Mouse (Mus musculus): ENCODE measurements around the gene Acsm3. TPM values are rescaled to one million over a fixed set of nuclear protein-coding genes. Genes with fewer than 3 reads are reported as not detected.
"Not testable (repeated sequence)": the region's sequence is repeated elsewhere in the genome, so short reads cannot be mapped to it uniquely, and the experiment has no call there.

Gene Acsm3
- 0.12 and 0.33 TPM in 2 replicates for polyA plus RNA-seq (2016; fragmentation: Nextera tagmentation; extraction: Ambion mirVana)

- Histone ChIP-seq H3K27me3 (ENCODE audit: insufficient read depth, poor library complexity, severe bottlenecking) (no peaks in the 10 kb centered on the region), H3K9me3 (no peaks in the 10 kb centered on the region), H3K27ac (no peak within 1 kb of the TSS), H3K4me3 (no peak within 1 kb of the TSS), H3K4me1 (no peaks in the 10 kb centered on the region), H3K36me3 (no peaks in the 10 kb centered on the region)
- WGBS = 65% methylated on average over 11 of the region's 11 CpGs
- DNase-seq (ENCODE audit: low spot score) = no peak
Observed at GRCm38 (mm10) chr7:119760527-119760951, at the start of gene Acsm3. Acsm3 (plus strand) TSS chr7:119760923.

- H3K36me3 ChIP-seq = peaks cover 42% of the 10 kb centered on the region
- no peaks in the 10 kb centered on the region for H3K9me3 ChIP-seq
- no peak overlapping the region for H3K4me3 ChIP-seq
- H3K27me3 ChIP-seq (ENCODE audit: insufficient read depth, poor library complexity, severe bottlenecking) = no peaks in the 10 kb centered on the region
- H3K27ac ChIP-seq = no peak overlapping the region
- no peaks in the 10 kb centered on the region for H3K4me1 ChIP-seq
- no peak for DNase-seq (ENCODE audit: low spot score)
- 84% methylated on average over 7 of the region's 7 CpGs for WGBS
Observed at GRCm38 (mm10) chr7:119714111-119714510, 46.6 kb upstream of the Acsm3 start.

GRCm38 (mm10) chr7:119720253-119720946, 40.3 kb upstream of the Acsm3 start, which contains the start of gene Thumpd1:
Thumpd1 (minus strand) TSS chr7:119720798.
- under 1% methylated on average over 60 of the region's 60 CpGs for WGBS
- Histone ChIP-seq H3K9me3 (no peaks in the 10 kb centered on the region), H3K4me1 (peaks cover 4% of the 10 kb centered on the region; the same call in 1 of the 2 replicates), H3K4me3 (peak within 1 kb of the TSS; percentile 91), H3K27me3 (ENCODE audit: insufficient read depth, poor library complexity, severe bottlenecking) (no peaks in the 10 kb centered on the region), H3K36me3 (peaks cover 38% of the 10 kb centered on the region), H3K27ac (peak within 1 kb of the TSS; percentile 96)
- DNase-seq (ENCODE audit: low spot score) = peak; percentile 95

- DNase-seq (ENCODE audit: low spot score) = no peak
- Histone ChIP-seq H3K27me3 (ENCODE audit: insufficient read depth, poor library complexity, severe bottlenecking) (no peaks in the 10 kb centered on the region), H3K27ac (peak overlapping the region; percentile 96), H3K9me3 (no peaks in the 10 kb centered on the region), H3K4me3 (peak overlapping the region; percentile 91), H3K36me3 (peaks cover 33% of the 10 kb centered on the region), H3K4me1 (peaks cover 4% of the 10 kb centered on the region; the same call in 1 of the 2 replicates)
- 18% methylated on average over 8 of the region's 8 CpGs for WGBS
Observed at GRCm38 (mm10) chr7:119720947-119721310, 39.8 kb upstream of the Acsm3 start.

GRCm38 (mm10) chr7:119727621-119728020, 33.1 kb upstream of the Acsm3 start:
- H3K36me3 ChIP-seq = no peaks in the 10 kb centered on the region
- no peak for DNase-seq (ENCODE audit: low spot score)
- H3K4me1 ChIP-seq = no peaks in the 10 kb centered on the region
- H3K27ac ChIP-seq = no peak overlapping the region
- no peaks in the 10 kb centered on the region; the same call in 1 of the 2 replicates for H3K9me3 ChIP-seq
- WGBS = 91% methylated on average over 2 of the region's 2 CpGs
- no peaks in the 10 kb centered on the region for H3K27me3 ChIP-seq (ENCODE audit: insufficient read depth, poor library complexity, severe bottlenecking)
- H3K4me3 ChIP-seq = no peak overlapping the region

- 72% methylated on average over 4 of the region's 4 CpGs for WGBS
- not testable (repeated sequence) for DNase-seq (ENCODE audit: low spot score); H3K4me3 ChIP-seq
Observed at GRCm38 (mm10) chr7:119731262-119731661, 29.5 kb upstream of the Acsm3 start.

GRCm38 (mm10) chr7:119738877-119739276, 21.8 kb upstream of the Acsm3 start:
- H3K9me3 ChIP-seq = no peaks in the 10 kb centered on the region
- H3K36me3 ChIP-seq = no peaks in the 10 kb centered on the region
- no peak overlapping the region for H3K27ac ChIP-seq
- peaks cover under 1% of the 10 kb centered on the region; the same call in 1 of the 2 replicates for H3K27me3 ChIP-seq (ENCODE audit: insufficient read depth, poor library complexity, severe bottlenecking)
- no peaks in the 10 kb centered on the region for H3K4me1 ChIP-seq
- no peak overlapping the region for H3K4me3 ChIP-seq
- WGBS = 78% methylated on average over 2 of the region's 2 CpGs
- no peak for DNase-seq (ENCODE audit: low spot score)

More at GRCm38 (mm10) chr7:119731262-119731661, 29.5 kb upstream of the Acsm3 start:
- H3K27ac ChIP-seq; H3K36me3 ChIP-seq; H3K4me1 ChIP-seq; H3K9me3 ChIP-seq; H3K27me3 ChIP-seq (ENCODE audit: insufficient read depth, poor library complexity, severe bottlenecking): not testable (repeated sequence)

GRCm38 (mm10) chr7:119739798-119740468, 20.8 kb upstream of the Acsm3 start:
- H3K4me1 ChIP-seq; DNase-seq (ENCODE audit: low spot score); H3K9me3 ChIP-seq; H3K27me3 ChIP-seq (ENCODE audit: insufficient read depth, poor library complexity, severe bottlenecking); H3K36me3 ChIP-seq: not testable (repeated sequence)
- H3K27ac ChIP-seq = peak overlapping the region; percentile 67; the same call in 1 of the 2 replicates
- 5% methylated on average over 19 of the region's 44 CpGs for WGBS
- H3K4me3 ChIP-seq = peak overlapping the region; percentile 54

GRCm38 (mm10) chr7:119744321-119744720, 16.4 kb upstream of the Acsm3 start:
- Histone ChIP-seq H3K4me1 (0 out of 2 replicates have a peak, but pooled peaks cover 5% of the 10 kb centered on the region), H3K27ac (peak overlapping the region; percentile 36; the same call in 1 of the 2 replicates), H3K9me3 (no peaks in the 10 kb centered on the region), H3K4me3 (peak overlapping the region; percentile 50), H3K36me3 (no peaks in the 10 kb centered on the region), H3K27me3 (ENCODE audit: insufficient read depth, poor library complexity, severe bottlenecking) (peaks cover 5% of the 10 kb centered on the region; the same call in 1 of the 2 replicates)
- 10% methylated on average over 34 of the region's 34 CpGs for WGBS
- no peak for DNase-seq (ENCODE audit: low spot score)

GRCm38 (mm10) chr7:119745869-119746268, 14.9 kb upstream of the Acsm3 start:
- Histone ChIP-seq H3K4me3 (no peak overlapping the region), H3K27me3 (ENCODE audit: insufficient read depth, poor library complexity, severe bottlenecking) (peaks cover 5% of the 10 kb centered on the region; the same call in 1 of the 2 replicates), H3K9me3 (no peaks in the 10 kb centered on the region), H3K36me3 (no peaks in the 10 kb centered on the region), H3K4me1 (0 out of 2 replicates have a peak, but pooled peaks cover 5% of the 10 kb centered on the region), H3K27ac (no peak overlapping the region)
- 96% methylated on average over 1 of the region's 1 CpGs for WGBS
- DNase-seq (ENCODE audit: low spot score) = no peak

GRCm38 (mm10) chr7:119748761-119749160, 12.0 kb upstream of the Acsm3 start:
- 69% methylated on average over 1 of the region's 2 CpGs for WGBS
- Histone ChIP-seq H3K27me3 (ENCODE audit: insufficient read depth, poor library complexity, severe bottlenecking) (0 out of 2 replicates have a peak, but pooled peaks cover 5% of the 10 kb centered on the region), H3K4me3 (no peak overlapping the region), H3K27ac (no peak overlapping the region), H3K4me1 (0 out of 2 replicates have a peak, but pooled peaks cover 5% of the 10 kb centered on the region), H3K9me3 (no peaks in the 10 kb centered on the region), H3K36me3 (no peaks in the 10 kb centered on the region)
- no peak for DNase-seq (ENCODE audit: low spot score)

GRCm38 (mm10) chr7:119749942-119750341, 10.8 kb upstream of the Acsm3 start:
- DNase-seq (ENCODE audit: low spot score) = no peak
- H3K36me3 ChIP-seq = no peaks in the 10 kb centered on the region
- H3K27me3 ChIP-seq (ENCODE audit: insufficient read depth, poor library complexity, severe bottlenecking) = no peaks in the 10 kb centered on the region
- H3K9me3 ChIP-seq = no peaks in the 10 kb centered on the region
- H3K27ac ChIP-seq = no peak overlapping the region
- WGBS = 42% methylated on average over 2 of the region's 2 CpGs
- H3K4me1 ChIP-seq = no peaks in the 10 kb centered on the region
- no peak overlapping the region for H3K4me3 ChIP-seq

GRCm38 (mm10) chr7:119753696-119754095, 7.0 kb upstream of the Acsm3 start:
- no peak for DNase-seq (ENCODE audit: low spot score)
- WGBS = 92% methylated on average over 1 of the region's 1 CpGs
- Histone ChIP-seq H3K27ac (no peak overlapping the region), H3K36me3 (no peaks in the 10 kb centered on the region), H3K9me3 (no peaks in the 10 kb centered on the region), H3K27me3 (ENCODE audit: insufficient read depth, poor library complexity, severe bottlenecking) (no peaks in the 10 kb centered on the region), H3K4me1 (no peaks in the 10 kb centered on the region), H3K4me3 (no peak overlapping the region)
